Mouse (Mus musculus): Measurements from ENCODE around the gene Agpat1.

Agpat1 gene

GRCm38 (mm10) chr17:34635671-34636070 lies 31.6 kb downstream of the Agpat1 start:
- DNase-seq (ENCODE audit: low spot score), result no peak

GRCm38 (mm10) chr17:34637459-34637858 lies 33.4 kb downstream of the Agpat1 start:
- DNase-seq (ENCODE audit: low spot score), result no peak

- no peak for DNase-seq (ENCODE audit: low spot score)
Observed at GRCm38 (mm10) chr17:34639461-34640255, 35.6 kb downstream of the Agpat1 start.

- DNase-seq (ENCODE audit: low spot score), result peak; percentile 59
Observed at GRCm38 (mm10) chr17:34640778-34641601, 36.9 kb downstream of the Agpat1 start.

GRCm38 (mm10) chr17:34641945-34642344 lies 37.9 kb downstream of the Agpat1 start:
- DNase-seq (ENCODE audit: low spot score), result no peak

- no peak for DNase-seq (ENCODE audit: low spot score)
Observed at GRCm38 (mm10) chr17:34643379-34643778, 39.3 kb downstream of the Agpat1 start.

- DNase-seq (ENCODE audit: low spot score), result no peak
Observed at GRCm38 (mm10) chr17:34643944-34644343, 39.9 kb downstream of the Agpat1 start.

- peak; percentile 96 for DNase-seq (ENCODE audit: low spot score)
Observed at GRCm38 (mm10) chr17:34644608-34645007, 40.5 kb downstream of the Agpat1 start, which contains the start of gene Fkbpl. Fkbpl (plus strand) TSS chr17:34644764.

- no peak for DNase-seq (ENCODE audit: low spot score)
Observed at GRCm38 (mm10) chr17:34645256-34645829, 41.3 kb downstream of the Agpat1 start.

- no peak for DNase-seq (ENCODE audit: low spot score)
Observed at GRCm38 (mm10) chr17:34645831-34646511, 41.9 kb downstream of the Agpat1 start.

GRCm38 (mm10) chr17:34646906-34647787 lies 43.1 kb downstream of the Agpat1 start, which contains the start of gene Atf6b:
Atf6b (plus strand) TSS chr17:34647146.
- peak; percentile 95 for DNase-seq (ENCODE audit: low spot score)

GRCm38 (mm10) chr17:34648141-34648890 lies 44.3 kb downstream of the Agpat1 start:
- DNase-seq (ENCODE audit: low spot score), result no peak

GRCm38 (mm10) chr17:34649106-34649864 lies 45.2 kb downstream of the Agpat1 start:
- DNase-seq (ENCODE audit: low spot score), result no peak

GRCm38 (mm10) chr17:34650781-34651180 lies 46.7 kb downstream of the Agpat1 start:
- DNase-seq (ENCODE audit: low spot score), result no peak

- peak; percentile 62 for DNase-seq (ENCODE audit: low spot score)
Observed at GRCm38 (mm10) chr17:34651507-34652221, 47.6 kb downstream of the Agpat1 start.

- DNase-seq (ENCODE audit: low spot score), result no peak
Observed at GRCm38 (mm10) chr17:34652546-34652945, 48.5 kb downstream of the Agpat1 start.

GRCm38 (mm10) chr17:34652985-34653384 lies 48.9 kb downstream of the Agpat1 start:
- DNase-seq (ENCODE audit: low spot score), result no peak

GRCm38 (mm10) chr17:34653746-34654285 lies 49.8 kb downstream of the Agpat1 start:
- DNase-seq (ENCODE audit: low spot score), result peak; percentile 64

Data from urinary bladder, postnatal 14 days (tissue).